Mouse (Mus musculus): ENCODE measurements around the gene Ccdc115. TPM values are rescaled to one million over a fixed set of nuclear protein-coding genes. Genes with fewer than 3 reads are reported as not detected.

Ccdc115 gene
- total and polyA plus RNA-seq, 3 experiments = 13.5 to 16.6 (median 14.0) TPM

Small RNAs within 50 kb of the gene (microRNA-seq; reads per million reads assigned to microRNA genes)
- gene Mir5103 = 0 to 0.41 reads per million in 2 experiments

Other genes with a start within 250 kb of the Ccdc115 start
- 10 to 100 TPM; 60.7 to 76.7 TPM for gene Imp4, start 179 bp upstream of the Ccdc115 start, total RNA-seq (2021)
- gene Imp4, start 179 bp upstream of the Ccdc115 start, polyA plus RNA-seq (2012; rRNA removed) = 36.1 and 38.1 TPM in 2 replicates
- gene Ptpn18, start 20.1 kb upstream of the Ccdc115 start, total RNA-seq (2021) = 1 to 10 TPM; 2.8 to 3.3 TPM
- gene Ptpn18, start 20.1 kb upstream of the Ccdc115 start, polyA plus RNA-seq (2012; rRNA removed) = 71.5 and 109 TPM in 2 replicates
- not detected for gene Prss39, start 58.7 kb upstream of the Ccdc115 start, total RNA-seq (2021)
- not detected in 2 replicates for gene Prss39, start 58.7 kb upstream of the Ccdc115 start, polyA plus RNA-seq (2012; rRNA removed)
- not detected for gene Cfc1, start 96.0 kb upstream of the Ccdc115 start, total RNA-seq (2021)
- not detected in 2 replicates for gene Cfc1, start 96.0 kb upstream of the Ccdc115 start, polyA plus RNA-seq (2012; rRNA removed)
- gene Prss40, start 121.3 kb upstream of the Ccdc115 start, total RNA-seq (2021) = not detected
- not detected in 2 replicates for gene Prss40, start 121.3 kb upstream of the Ccdc115 start, polyA plus RNA-seq (2012; rRNA removed)
- gene Amer3, start 140.0 kb upstream of the Ccdc115 start, total RNA-seq (2021) = under 1 TPM; 0.63 to 0.97 TPM
- 0.16 and 0.57 TPM in 2 replicates for gene Amer3, start 140.0 kb upstream of the Ccdc115 start, polyA plus RNA-seq (2012; rRNA removed)